Mouse (Mus musculus) adrenal gland, adult 18-20 months (tissue): ENCODE data around the gene Dnah17. TPM values are rescaled to one million over a fixed set of nuclear protein-coding genes. Genes with fewer than 3 reads are reported as not detected.

Experiments used
- DNase-seq, 2 experiments: peaks; one replicate each; pipeline ENCODE4 v3.0.0; 2021 to 2022; ENCODE audit warnings: low spot score in 2 of 2
- total RNA-seq, 2 experiments: library from RNA; stranded (reverse); gene quantifications; 1 replicate in 1 of 2; 2 replicates in 1 of 2; pipeline ENCODE4 v1.2.3; 2021

The Dnah17 gene
- total RNA-seq, 2 experiments from 2014 or later = 0.03 TPM; not detected in 1

- DNase-seq = no peak
Measured at GRCm38 (mm10) chr11:118091002-118091670, 39.3 kb downstream of the Dnah17 start.

- no peak for DNase-seq
Measured at GRCm38 (mm10) chr11:118088896-118089295, 41.5 kb downstream of the Dnah17 start.

- DNase-seq = no peak
Measured at GRCm38 (mm10) chr11:118085961-118086360, 44.5 kb downstream of the Dnah17 start.

GRCm38 (mm10) chr11:118085176-118085575 is 45.3 kb downstream of the Dnah17 start:
- DNase-seq = no peak

GRCm38 (mm10) chr11:118084266-118084665 is 46.2 kb downstream of the Dnah17 start:
- no peak for DNase-seq

- DNase-seq = peak; percentile 47 to 66
Measured at GRCm38 (mm10) chr11:118083811-118084210, 46.6 kb downstream of the Dnah17 start.

- no peak for DNase-seq
Measured at GRCm38 (mm10) chr11:118082294-118082693, 48.1 kb downstream of the Dnah17 start.

GRCm38 (mm10) chr11:118079750-118080149 is 50.7 kb downstream of the Dnah17 start:
- DNase-seq = no peak

- DNase-seq = no peak
Measured at GRCm38 (mm10) chr11:118076929-118077328, 53.5 kb downstream of the Dnah17 start.

- no peak for DNase-seq
Measured at GRCm38 (mm10) chr11:118075035-118075522, 55.4 kb downstream of the Dnah17 start.

GRCm38 (mm10) chr11:118071227-118071912 is 59.1 kb downstream of the Dnah17 start:
- DNase-seq = no peak

GRCm38 (mm10) chr11:118068812-118069332 is 61.6 kb downstream of the Dnah17 start:
- no peak for DNase-seq

GRCm38 (mm10) chr11:118067588-118067987 is 62.8 kb downstream of the Dnah17 start:
- DNase-seq = no peak

GRCm38 (mm10) chr11:118060038-118060437 is 70.4 kb downstream of the Dnah17 start:
- no peak for DNase-seq

GRCm38 (mm10) chr11:118058872-118059271 is 71.6 kb downstream of the Dnah17 start:
- DNase-seq = no peak

GRCm38 (mm10) chr11:118058367-118058766 is 72.1 kb downstream of the Dnah17 start:
- DNase-seq = no peak

- no peak for DNase-seq
Measured at GRCm38 (mm10) chr11:118050174-118050573, 80.3 kb downstream of the Dnah17 start.

GRCm38 (mm10) chr11:118049641-118050040 is 80.8 kb downstream of the Dnah17 start:
- DNase-seq = no peak

- no peak for DNase-seq
Measured at GRCm38 (mm10) chr11:118043293-118043907, 87.0 kb downstream of the Dnah17 start.

GRCm38 (mm10) chr11:118042791-118043190 is 87.6 kb downstream of the Dnah17 start:
- no peak for DNase-seq

- no peak for DNase-seq
Measured at GRCm38 (mm10) chr11:118035068-118035467, 95.4 kb downstream of the Dnah17 start.

- DNase-seq = no peak
Measured at GRCm38 (mm10) chr11:118034395-118034794, 96.0 kb downstream of the Dnah17 start.
